Mouse (Mus musculus) forebrain, embryonic 10.5 days (tissue): Measurements from ENCODE around the gene Smyd5. TPM values are rescaled to one million over a fixed set of nuclear protein-coding genes. Genes with fewer than 3 reads are reported as not detected.
"Not testable (repeated sequence)": the region's sequence is repeated elsewhere in the genome, so short reads cannot be mapped to it uniquely, and the experiment has no call there.

Experiments used
- DNase-seq: peaks from one replicate; pipeline ENCODE4 v3.0.0-alpha.2; 2017; ENCODE audit warnings: low spot score; ENCODE audit errors: extremely low spot score
- H3K27ac ChIP-seq: fragments of 300-500 bp; sonication (generic); 2 replicates; pipeline ENCODE4 v1.5.1; 2016; ENCODE audit warnings: mild to moderate bottlenecking
- H3K27me3 ChIP-seq: fragments of 300-500 bp; sonication (generic); 2 replicates; pipeline ENCODE4 v1.6.1; 2016; ENCODE audit warnings: mild to moderate bottlenecking; ENCODE audit not compliant: poor library complexity, severe bottlenecking
- H3K36me3 ChIP-seq: fragments of 300-500 bp; sonication (generic); replicated peaks from 2 replicates; pipeline ENCODE4 v1.6.1; 2016; ENCODE audit warnings: mild to moderate bottlenecking, moderate library complexity
- H3K4me1 ChIP-seq: fragments of 300-500 bp; sonication (generic); 2 replicates; pipeline ENCODE4 v1.6.1; 2016
- H3K4me3 ChIP-seq: fragments of 300-500 bp; sonication (generic); 2 replicates; pipeline ENCODE4 v1.5.1; 2016; ENCODE audit warnings: mild to moderate bottlenecking, moderate library complexity
- H3K9me3 ChIP-seq: fragments of 300-500 bp; sonication (generic); 2 replicates; pipeline ENCODE4 v1.6.1; 2016; ENCODE audit warnings: mild to moderate bottlenecking, moderate library complexity
- WGBS: fragments of 180-500 bp; shearing (Covaris S2); methylation state at CpG from one replicate; pipeline ENCODE4 v1.1.7; 2016; 5-methylcytosine and 5-hydroxymethylcytosine counted together
- polyA plus RNA-seq: library from polyadenylated mRNA; unstranded; fragments of >200 nt; fragmentation: Nextera tagmentation; extraction: Ambion mirVana; gene quantifications from 2 replicates; pipeline ENCODE4 v1.2.1, GENCODE M21; 2016

Gene Smyd5
- polyA plus RNA-seq, 1 experiment from 2014 or later = 84.4 TPM

DNA sequence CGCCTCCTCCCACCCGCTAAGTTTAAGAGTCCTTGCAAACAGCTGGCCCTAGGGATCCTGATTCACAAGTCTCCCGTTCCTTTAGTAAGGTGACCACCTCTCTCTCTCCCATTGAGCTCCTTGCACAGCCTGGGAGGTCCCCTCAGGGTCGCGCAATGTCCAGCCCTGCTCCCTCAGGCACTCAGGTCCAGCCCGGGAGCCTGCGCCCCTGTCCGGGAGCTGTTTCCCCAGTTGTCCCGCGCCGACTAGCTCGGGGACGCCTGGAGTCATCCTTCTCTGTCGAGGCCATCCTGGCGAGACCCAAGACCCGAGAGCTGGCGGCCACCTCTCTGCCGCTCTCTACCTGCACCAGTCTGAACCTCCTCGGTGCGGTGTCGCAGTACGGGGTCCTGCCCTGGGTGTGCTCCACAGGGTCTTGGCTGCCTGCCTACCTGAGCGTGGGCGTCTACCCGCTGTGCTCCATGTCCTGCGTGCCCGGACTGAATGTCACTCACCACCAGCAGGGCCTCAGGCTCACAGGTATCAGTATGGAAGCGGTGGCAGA lies 7.9 kb upstream of the Smyd5 start, which contains the start of gene Noto:
Noto (plus strand) TSS at position 51 of the 544 bp plus-strand sequence.
- peak; percentile 21 for DNase-seq

DNA sequence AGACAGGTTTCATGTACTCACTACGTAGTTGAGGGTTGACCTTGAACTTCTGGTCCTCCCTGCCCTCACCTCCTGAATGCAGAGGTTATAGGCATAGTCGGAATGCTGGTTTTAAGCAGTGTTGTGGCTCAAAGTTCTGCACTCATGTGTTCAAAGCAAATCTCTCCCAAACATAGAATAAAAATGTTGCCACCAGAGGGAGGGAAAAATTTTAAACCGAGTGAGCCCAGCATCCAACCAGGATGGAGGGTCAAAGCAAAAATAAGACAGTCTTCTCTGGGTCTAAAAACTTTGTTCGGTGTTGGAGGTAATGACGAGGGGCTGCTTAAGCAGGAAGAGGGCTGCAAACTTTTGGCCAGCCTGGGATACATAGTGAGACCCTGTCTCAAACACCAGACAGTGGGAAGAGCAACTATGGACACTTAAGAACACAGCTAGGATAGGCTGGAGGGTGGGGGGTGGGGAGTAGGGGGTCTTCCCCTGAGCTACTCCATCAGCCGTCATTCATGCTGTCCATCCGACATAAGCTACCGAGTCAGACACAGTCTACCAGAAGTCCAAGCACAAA lies 431 bp upstream of the Smyd5 start:
- peaks cover 25% of the 10 kb centered on the region for H3K4me1 ChIP-seq
- WGBS = 47% methylated on average over 8 of the region's 8 CpGs
- no peaks in the 10 kb centered on the region for H3K9me3 ChIP-seq
- peaks cover 13% of the 10 kb centered on the region for H3K27me3 ChIP-seq
- H3K4me3 ChIP-seq = peak overlapping the region; percentile 79
- H3K36me3 ChIP-seq = no peaks in the 10 kb centered on the region
- peak overlapping the region; percentile 91 for H3K27ac ChIP-seq
- no peak for DNase-seq

More for the DNA sequence above, 7.9 kb upstream of the Smyd5 start, which contains the start of gene Noto:
- Histone ChIP-seq H3K36me3 (no peaks in the 10 kb centered on the region), H3K27ac (no peak within 1 kb of the TSS), H3K27me3 (peaks cover 62% of the 10 kb centered on the region), H3K4me3 (peak within 1 kb of the TSS; percentile 18; the same call in 1 of the 2 replicates), H3K9me3 (no peaks in the 10 kb centered on the region), H3K4me1 (peaks cover 16% of the 10 kb centered on the region)
- 13% methylated on average over 28 of the region's 28 CpGs for WGBS

DNA sequence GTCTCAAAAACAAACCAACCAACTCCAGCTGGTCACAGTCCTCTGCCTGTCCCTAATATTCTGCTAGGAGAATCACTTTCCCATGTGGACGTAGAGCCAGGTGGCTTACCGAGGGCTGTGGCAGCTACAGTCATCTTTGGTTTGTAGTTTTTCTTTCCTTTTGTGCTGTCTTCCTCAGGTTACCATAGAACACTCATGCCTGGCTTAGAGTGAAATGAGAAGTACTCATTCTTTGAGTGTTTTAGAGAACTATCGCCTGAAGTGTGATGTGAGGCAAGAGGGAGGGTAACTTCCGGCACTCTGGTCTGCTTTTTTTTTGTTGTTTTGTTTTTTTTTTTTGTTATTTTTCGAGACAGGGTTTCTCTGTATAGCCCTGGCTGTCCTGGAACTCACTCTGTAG lies 2.1 kb downstream of the Smyd5 start:
- Histone ChIP-seq H3K27ac (no peak overlapping the region), H3K36me3 (peaks cover 12% of the 10 kb centered on the region), H3K27me3 (no peaks in the 10 kb centered on the region), H3K4me3 (no peak overlapping the region), H3K9me3 (no peaks in the 10 kb centered on the region), H3K4me1 (peaks cover 25% of the 10 kb centered on the region)
- no peak for DNase-seq
- 91% methylated on average over 5 of the region's 5 CpGs for WGBS

DNA sequence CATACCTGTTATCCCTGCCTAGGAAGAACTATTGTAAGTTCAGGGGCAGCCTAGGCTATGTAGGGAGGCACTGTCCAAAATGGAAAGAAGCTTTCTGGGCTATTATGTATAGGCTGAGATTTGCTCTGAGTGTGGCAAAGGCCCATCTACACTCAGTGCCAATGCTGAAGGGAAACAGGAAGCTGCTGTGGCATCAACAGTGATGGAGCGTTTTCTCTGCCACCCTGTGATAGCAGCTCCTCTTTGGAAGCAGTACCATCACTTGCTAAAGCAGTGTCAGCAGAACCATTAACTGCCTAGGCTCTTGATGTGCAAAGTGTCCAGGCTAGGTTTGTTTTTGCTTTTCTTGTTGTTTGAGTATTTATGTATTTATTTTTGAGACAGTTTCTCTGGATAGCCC lies 4.4 kb downstream of the Smyd5 start:
- WGBS = 95% methylated on average over 1 of the region's 1 CpGs
- Histone ChIP-seq H3K27me3 (no peaks in the 10 kb centered on the region), H3K4me3 (no peak overlapping the region), H3K9me3 (no peaks in the 10 kb centered on the region), H3K36me3 (peaks cover 36% of the 10 kb centered on the region), H3K4me1 (peaks cover 25% of the 10 kb centered on the region), H3K27ac (no peak overlapping the region)
- no peak for DNase-seq

DNA sequence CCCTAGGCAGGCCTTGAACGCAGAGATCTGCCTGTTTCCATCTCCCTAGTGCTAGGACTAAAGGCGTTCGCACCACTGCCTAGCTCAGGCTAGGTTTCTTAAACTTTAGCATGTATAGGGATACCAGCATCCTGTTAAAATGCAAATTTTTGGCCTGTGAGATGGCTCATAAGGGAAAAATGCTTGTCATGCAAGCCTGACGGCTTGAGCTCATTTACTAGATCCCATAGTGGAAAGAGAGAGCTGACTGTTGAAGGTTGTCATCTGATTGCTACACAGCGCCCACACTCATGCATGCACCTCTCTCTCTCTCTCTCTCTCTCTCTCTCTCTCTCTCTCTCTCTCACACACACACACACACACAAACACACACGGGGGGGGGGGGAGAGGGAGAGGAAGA lies 4.8 kb downstream of the Smyd5 start:
- Histone ChIP-seq H3K36me3 (peaks cover 40% of the 10 kb centered on the region), H3K9me3 (no peaks in the 10 kb centered on the region), H3K4me3 (no peak overlapping the region), H3K27me3 (no peaks in the 10 kb centered on the region), H3K4me1 (peaks cover 21% of the 10 kb centered on the region), H3K27ac (no peak overlapping the region)
- no peak for DNase-seq
- WGBS = 93% methylated on average over 5 of the region's 6 CpGs

DNA sequence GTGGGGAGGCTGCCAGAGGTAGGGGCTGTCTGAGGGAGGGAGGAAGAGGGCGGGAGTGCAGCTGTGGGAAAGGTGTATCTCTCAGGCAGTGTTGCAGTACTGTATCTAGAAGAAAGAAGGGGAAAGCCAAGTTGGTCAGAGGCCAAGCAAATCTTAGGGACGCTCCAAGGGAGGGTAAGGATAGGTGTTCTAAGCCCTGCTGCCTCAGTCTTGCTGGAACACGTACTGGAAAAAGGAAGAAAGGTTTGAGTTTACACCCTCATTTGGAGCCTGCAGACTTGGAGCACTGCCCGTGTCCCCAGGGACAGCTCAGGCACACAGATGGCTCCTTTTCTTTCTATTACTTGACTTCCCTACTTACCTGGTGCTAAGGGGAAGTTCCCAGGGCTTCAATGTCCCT lies 9.4 kb downstream of the Smyd5 start:
- Histone ChIP-seq H3K27me3 (no peaks in the 10 kb centered on the region), H3K27ac (no peak overlapping the region), H3K4me3 (no peak overlapping the region), H3K9me3 (no peaks in the 10 kb centered on the region), H3K4me1 (no peaks in the 10 kb centered on the region), H3K36me3 (peaks cover 84% of the 10 kb centered on the region)
- DNase-seq = no peak
- WGBS = 92% methylated on average over 4 of the region's 4 CpGs

DNA sequence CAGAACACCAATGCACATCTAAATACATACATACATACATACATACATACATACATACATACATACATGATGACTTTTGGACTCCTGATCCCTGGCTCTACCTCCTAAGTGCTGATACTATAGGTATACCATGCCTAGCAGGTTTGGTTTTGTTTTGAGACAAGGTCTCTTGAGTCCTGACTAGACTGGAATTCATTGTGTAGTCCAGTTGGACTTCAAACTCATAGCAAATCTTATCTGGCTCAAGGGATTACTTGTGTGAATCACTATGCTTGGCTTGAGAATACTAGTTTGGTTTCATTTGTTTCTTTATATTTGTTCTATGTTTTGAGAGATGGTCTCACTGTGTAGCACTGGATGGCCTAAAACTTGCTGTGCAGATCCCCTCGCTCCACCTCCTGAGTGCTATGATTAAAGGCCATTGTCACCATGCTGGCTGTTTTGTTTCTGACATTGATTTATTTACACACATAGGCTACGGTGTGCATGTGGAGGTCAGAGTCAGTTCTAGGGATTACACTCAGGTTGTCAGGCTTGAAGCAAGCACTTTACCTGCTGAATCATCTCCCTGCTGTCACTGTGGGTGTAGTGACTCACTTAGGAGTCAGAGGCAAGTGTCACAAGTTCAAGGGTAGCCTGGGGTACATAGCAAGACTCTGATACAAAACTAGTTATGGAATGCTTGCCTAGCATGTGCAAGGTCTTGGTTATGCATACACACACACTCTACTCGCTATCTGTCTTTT lies 11.9 kb downstream of the Smyd5 start:
- Histone ChIP-seq H3K9me3 (no peaks in the 10 kb centered on the region), H3K36me3 (peaks cover 93% of the 10 kb centered on the region), H3K27me3 (no peaks in the 10 kb centered on the region), H3K4me3 (no peak overlapping the region), H3K4me1 (no peaks in the 10 kb centered on the region), H3K27ac (no peak overlapping the region)
- no peak for DNase-seq
- WGBS = 91% methylated on average over 3 of the region's 3 CpGs

DNA sequence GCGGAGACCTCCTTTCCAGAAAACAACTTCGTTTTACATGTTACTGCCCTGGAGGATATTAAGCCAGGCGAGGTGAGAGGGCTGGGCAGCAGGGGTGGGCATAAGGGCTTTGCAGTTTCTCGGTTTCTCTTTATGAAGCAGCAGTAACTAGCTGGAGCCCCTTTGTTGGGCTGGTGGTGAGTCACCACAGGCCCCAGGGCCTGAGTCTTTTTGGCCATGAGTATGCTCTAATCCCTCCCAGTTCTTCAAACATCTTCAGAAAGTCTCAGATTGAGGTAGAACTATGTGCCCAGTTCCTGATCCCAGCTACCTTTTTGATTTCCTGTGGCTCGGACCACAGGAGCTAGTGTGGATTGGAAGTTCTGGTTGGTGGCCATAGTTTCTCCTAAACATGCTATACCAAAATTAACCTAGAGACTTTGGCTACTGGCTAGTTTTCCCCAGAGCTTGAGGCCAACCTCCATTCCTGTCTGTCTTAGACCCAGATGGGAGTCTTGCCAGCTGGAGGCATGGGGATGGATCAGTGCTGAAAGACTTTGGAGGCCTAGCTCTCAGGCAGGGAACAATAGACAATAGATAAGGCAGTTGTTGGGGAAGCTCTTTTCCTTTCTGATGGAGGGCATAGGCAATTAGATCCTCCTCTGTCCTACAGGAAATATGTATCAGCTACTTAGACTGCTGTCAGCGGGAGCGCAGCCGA lies 12.6 kb downstream of the Smyd5 start:
- DNase-seq = no peak
- WGBS = 87% methylated on average over 8 of the region's 8 CpGs
- H3K27ac ChIP-seq = no peak overlapping the region
- peaks cover 86% of the 10 kb centered on the region for H3K36me3 ChIP-seq
- H3K4me3 ChIP-seq = no peak overlapping the region
- no peaks in the 10 kb centered on the region for H3K9me3 ChIP-seq
- no peaks in the 10 kb centered on the region for H3K27me3 ChIP-seq
- H3K4me1 ChIP-seq = no peaks in the 10 kb centered on the region

DNA sequence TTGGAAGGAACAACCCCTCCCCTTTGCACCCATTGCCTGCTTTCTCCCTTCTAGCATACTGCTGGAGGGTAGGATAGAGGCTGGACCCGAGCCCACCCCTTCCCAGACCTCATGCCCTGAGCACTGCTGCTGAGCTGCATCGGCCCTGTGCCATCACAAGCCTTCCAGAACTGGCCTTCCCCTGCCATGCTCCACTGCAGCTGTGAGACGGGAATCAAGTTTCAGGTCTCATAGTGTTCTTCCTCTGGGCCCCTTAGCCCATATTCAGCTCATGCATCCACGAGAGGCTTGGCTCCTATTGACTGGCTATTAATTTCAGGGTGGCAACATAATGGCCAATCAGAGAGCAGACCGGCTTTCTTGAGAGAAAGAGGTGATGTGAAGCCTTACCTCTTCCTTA lies 13.5 kb downstream of the Smyd5 start:
- WGBS = 86% methylated on average over 5 of the region's 5 CpGs
- DNase-seq = no peak
- Histone ChIP-seq H3K36me3 (peaks cover 77% of the 10 kb centered on the region), H3K4me1 (peaks cover 3% of the 10 kb centered on the region), H3K9me3 (no peaks in the 10 kb centered on the region), H3K27me3 (no peaks in the 10 kb centered on the region), H3K4me3 (no peak overlapping the region), H3K27ac (no peak overlapping the region)

DNA sequence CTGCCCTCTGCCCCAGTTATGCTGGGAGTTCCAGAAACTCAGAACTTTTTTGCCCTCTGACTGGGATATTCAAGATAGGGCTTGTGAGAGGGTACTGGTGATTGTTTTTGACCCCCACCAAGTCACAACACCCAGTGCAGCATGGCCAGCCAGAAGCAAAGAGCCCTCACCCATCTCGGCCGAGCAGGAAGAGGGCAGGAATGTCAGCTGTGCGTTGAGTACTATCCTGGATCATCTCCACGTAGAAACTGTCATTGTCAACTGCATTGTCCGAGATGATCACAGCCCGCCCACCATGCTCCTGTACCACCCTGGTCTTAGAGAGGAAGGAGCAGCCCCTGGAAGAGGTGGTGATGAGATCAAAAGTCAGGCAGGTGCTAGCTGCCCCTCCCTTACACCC lies 15.6 kb downstream of the Smyd5 start:
- H3K27ac ChIP-seq = no peak overlapping the region
- no peaks in the 10 kb centered on the region for H3K27me3 ChIP-seq
- no peak overlapping the region for H3K4me3 ChIP-seq
- H3K9me3 ChIP-seq = no peaks in the 10 kb centered on the region
- WGBS = 88% methylated on average over 6 of the region's 6 CpGs
- H3K36me3 ChIP-seq = peaks cover 56% of the 10 kb centered on the region
- peaks cover 10% of the 10 kb centered on the region for H3K4me1 ChIP-seq
- no peak for DNase-seq

DNA sequence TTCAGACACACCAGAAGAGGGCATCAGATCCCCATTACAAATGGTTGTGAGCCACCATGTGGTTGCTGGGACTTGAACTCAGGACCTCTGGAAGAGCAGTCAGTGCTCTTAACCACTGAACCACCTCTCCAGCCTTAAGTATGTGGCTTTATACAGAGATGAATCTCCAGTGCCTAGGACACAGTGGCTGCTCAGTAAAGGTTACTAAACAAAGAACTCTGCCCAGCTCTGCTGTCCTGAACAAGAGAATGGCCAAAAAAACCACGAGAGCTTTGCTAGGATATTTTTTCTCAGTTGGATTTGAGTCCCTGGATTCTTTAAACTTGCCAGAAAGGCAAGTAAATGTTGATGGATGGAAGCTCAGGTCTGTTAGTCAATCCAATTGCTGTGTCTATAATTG lies 18.4 kb downstream of the Smyd5 start:
- WGBS = 66% methylated on average over 1 of the region's 1 CpGs
- H3K36me3 ChIP-seq = peaks cover 43% of the 10 kb centered on the region

DNA sequence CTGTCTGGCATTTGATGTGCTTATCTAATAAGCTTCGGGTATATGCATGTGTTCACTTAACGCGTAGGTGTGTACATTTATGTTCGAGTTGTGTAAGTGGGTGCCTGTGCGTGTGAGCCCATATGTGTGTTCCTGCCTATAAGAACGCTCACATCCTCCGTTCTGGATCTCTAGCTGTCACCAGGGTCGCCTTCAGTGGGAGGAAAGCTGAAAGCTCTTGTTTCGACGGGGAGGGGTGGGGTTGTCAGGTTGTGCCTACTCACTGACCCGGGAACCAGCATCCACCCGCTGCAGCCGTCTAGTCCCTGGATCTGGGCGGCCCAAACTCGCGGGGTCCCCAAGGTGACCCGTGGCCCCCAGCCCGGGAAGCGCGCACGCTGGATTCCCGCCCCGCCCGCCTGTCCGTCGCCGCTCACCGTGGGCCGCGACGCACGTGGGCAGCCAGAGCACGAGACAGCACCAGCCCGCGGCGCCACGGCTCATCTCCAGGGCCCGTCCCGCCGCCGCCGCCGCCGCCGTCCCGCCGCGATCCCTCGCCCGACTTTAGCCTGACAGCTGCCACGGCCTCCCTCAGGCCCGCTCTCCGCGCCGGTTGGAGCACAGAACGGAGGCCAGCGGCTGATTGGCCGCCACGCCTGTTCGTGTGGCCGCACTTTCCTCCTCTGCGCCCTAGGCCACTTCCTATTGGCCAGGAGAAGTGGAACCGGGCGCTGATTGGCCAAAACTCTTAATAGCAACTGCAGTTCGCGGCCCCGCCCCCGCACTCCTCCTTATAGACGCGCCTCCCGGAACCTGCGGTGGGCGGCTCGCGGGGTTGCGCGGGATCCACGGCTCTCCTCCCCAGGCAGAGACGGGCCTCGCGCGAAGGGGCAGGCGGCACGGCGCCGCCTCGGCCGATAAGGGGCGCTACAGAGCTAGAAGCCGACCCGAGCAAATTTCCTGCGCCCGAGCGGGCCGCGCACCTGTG lies 19.2 kb downstream of the Smyd5 start, which contains the start of gene Cct7:
Cct7 (plus strand) TSS at position 818 of the 967 bp plus-strand sequence.
- 3% methylated on average over 96 of the region's 96 CpGs for WGBS
- no peaks in the 10 kb centered on the region for H3K9me3 ChIP-seq
- H3K4me3 ChIP-seq = peak within 1 kb of the TSS; percentile 70
- peaks cover 41% of the 10 kb centered on the region for H3K36me3 ChIP-seq
- H3K27ac ChIP-seq = peak within 1 kb of the TSS; percentile 95
- peaks cover 43% of the 10 kb centered on the region for H3K4me1 ChIP-seq
- peak; percentile 98 for DNase-seq
- no peaks in the 10 kb centered on the region for H3K27me3 ChIP-seq

More for the DNA sequence above, 18.4 kb downstream of the Smyd5 start:
- H3K9me3 ChIP-seq, DNase-seq, H3K27me3 ChIP-seq: not testable (repeated sequence)
- 0 out of 2 replicates have a peak overlapping the region, but pooled peaks have one; percentile 95 for H3K27ac ChIP-seq
- peaks cover 36% of the 10 kb centered on the region for H3K4me1 ChIP-seq
- H3K4me3 ChIP-seq = peak overlapping the region; percentile 70; the same call in 1 of the 2 replicates
